Mouse (Mus musculus): ENCODE measurements around the gene Msantd4. TPM values are rescaled to one million over a fixed set of nuclear protein-coding genes. Genes with fewer than 3 reads are reported as not detected.
"Not testable (repeated sequence)": the region's sequence is repeated elsewhere in the genome, so short reads cannot be mapped to it uniquely, and the experiment has no call there.

Msantd4 gene
- 43.3 and 50.1 TPM in 2 replicates for polyA plus RNA-seq (2014; fragmentation: Nextera tagmentation; extraction: Ambion mirVana)

DNA sequence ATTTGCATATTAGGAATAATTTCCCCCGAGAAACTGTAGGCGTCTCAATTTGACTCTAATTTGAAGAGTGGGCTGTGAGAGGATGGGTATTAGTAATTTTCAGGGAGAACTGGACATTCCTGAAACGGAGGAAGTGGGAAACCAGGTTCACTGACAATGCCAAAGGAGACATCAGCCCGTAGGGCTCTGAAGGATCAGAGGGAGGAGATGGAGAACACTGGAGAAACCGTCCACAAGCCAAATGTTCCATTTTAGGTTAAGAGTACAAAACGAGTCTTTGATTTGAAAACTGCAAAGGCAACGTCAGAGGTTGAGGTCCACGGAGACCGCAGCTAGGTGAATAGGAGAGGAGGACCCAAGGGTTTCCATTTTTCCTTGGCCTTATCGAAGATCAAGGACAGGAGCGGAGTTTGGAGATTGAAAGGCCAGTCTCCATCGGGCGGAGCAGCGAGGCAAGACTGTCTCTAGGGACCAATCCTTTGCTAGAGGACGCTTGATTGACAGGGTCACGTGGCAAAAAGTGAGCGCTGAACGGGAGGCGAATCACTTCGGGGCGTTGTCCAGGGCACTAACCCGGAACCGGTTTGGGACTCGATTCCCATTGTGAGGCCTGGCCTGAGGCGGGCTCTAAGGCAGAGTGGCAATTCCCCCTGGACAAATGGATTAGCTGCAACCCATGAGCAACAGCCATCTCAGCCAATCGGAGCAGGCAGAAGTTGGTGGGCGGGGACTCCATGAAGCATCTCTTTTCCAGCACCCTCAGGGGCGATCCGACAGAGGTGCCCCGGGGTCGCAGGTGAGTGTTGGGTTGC, at the start of gene Msantd4:
Msantd4 (plus strand) TSS at position 735 of the 812 bp plus-strand sequence.
- peak; percentile 100 for ATAC-seq (ENCODE audit: low FRiP score, low TSS enrichment)
- peak within 1 kb of the TSS; percentile 71 for H3K9ac ChIP-seq (ENCODE audit: low read depth, low read length)
- peak within 1 kb of the TSS; percentile 5; the same call in 1 of the 2 replicates for H3K27ac ChIP-seq (ENCODE audit: low read depth, low read length)
- 0 out of 2 replicates have a peak, but pooled peaks cover 8% of the 10 kb centered on the region for H3K4me1 ChIP-seq (ENCODE audit: control insufficient read depth, insufficient read depth, low read length)
- H3K4me3 ChIP-seq (ENCODE audit: low read length) = peak within 1 kb of the TSS; percentile 80
- no peaks in the 10 kb centered on the region for H3K27me3 ChIP-seq (ENCODE audit: control insufficient read depth, insufficient read depth, low read length)
- H3K36me3 ChIP-seq (ENCODE audit: control insufficient read depth, insufficient read depth, low read length) = no peaks in the 10 kb centered on the region
- H3K9me3 ChIP-seq (ENCODE audit: control insufficient read depth, low read length) = no peaks in the 10 kb centered on the region
- 3% methylated on average over 31 of the region's 31 CpGs for WGBS
- peak within 1 kb of the TSS; percentile 60 for H3K4me2 ChIP-seq (replicated peaks; ENCODE audit: low read depth, low read length)

DNA sequence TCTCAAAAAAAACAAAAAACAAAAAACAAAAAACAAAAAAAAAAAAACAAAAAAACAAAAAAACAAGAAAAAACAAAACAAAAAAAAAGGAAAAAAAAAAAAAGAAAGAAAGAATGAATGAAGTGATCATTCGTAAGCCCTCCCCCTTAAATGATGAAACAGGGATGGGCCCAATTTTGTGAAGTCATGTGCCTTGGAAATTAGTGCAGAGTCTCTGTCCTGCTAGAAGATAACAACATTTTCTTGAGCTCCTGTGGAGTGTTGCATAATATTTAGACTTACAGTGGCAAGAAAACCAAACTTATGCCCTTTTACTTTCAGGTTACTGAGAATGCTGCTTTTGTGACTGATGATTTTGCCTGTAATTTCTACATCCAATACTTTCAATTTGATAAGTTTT, 23.2 kb upstream of the Msantd4 start:
- Histone ChIP-seq H3K27me3 (ENCODE audit: control insufficient read depth, insufficient read depth, low read length) (no peaks in the 10 kb centered on the region), H3K4me2 (replicated peaks; ENCODE audit: low read depth, low read length) (no peak overlapping the region), H3K9me3 (ENCODE audit: control insufficient read depth, low read length) (no peaks in the 10 kb centered on the region), H3K4me3 (ENCODE audit: low read length) (no peak overlapping the region), H3K36me3 (ENCODE audit: control insufficient read depth, insufficient read depth, low read length) (no peaks in the 10 kb centered on the region), H3K4me1 (ENCODE audit: control insufficient read depth, insufficient read depth, low read length) (no peaks in the 10 kb centered on the region), H3K27ac (ENCODE audit: low read depth, low read length) (no peak overlapping the region), H3K9ac (ENCODE audit: low read depth, low read length) (no peak overlapping the region)
- ATAC-seq (ENCODE audit: low FRiP score, low TSS enrichment) = no peak
- 86% methylated on average over 1 of the region's 1 CpGs for WGBS

DNA sequence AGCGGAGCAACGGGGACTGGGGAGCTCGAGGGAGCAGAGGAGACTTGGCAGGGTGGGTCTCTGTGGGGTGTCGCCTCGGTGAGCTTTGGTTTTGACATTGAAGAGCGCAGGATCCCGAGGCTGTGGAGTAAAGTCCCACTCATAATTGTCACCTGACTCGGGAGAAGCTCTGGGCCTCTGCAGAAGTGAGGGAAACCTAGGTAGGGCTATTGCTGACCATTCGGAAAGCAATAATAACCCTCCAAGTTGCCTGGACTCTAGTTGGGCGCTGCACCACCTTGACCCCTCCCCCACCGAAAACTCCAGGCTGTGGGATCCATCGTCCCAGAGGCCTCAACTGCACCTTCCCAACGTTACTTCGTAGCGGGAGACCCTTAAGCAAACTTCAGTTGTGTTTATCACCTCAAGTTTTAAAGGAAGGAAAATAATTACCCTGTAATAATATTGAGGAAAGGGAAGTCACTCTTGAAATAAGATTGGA, 318 bp downstream of the Msantd4 start:
- Histone ChIP-seq H3K4me3 (ENCODE audit: low read length) (peak overlapping the region; percentile 80), H3K27ac (ENCODE audit: low read depth, low read length) (peak overlapping the region; percentile 3; the same call in 1 of the 2 replicates), H3K36me3 (ENCODE audit: control insufficient read depth, insufficient read depth, low read length) (peaks cover 3% of the 10 kb centered on the region; the same call in 1 of the 2 replicates), H3K9me3 (ENCODE audit: control insufficient read depth, low read length) (no peaks in the 10 kb centered on the region), H3K4me2 (replicated peaks; ENCODE audit: low read depth, low read length) (peak overlapping the region; percentile 60), H3K4me1 (ENCODE audit: control insufficient read depth, insufficient read depth, low read length) (0 out of 2 replicates have a peak, but pooled peaks cover 8% of the 10 kb centered on the region), H3K9ac (ENCODE audit: low read depth, low read length) (peak overlapping the region; percentile 71), H3K27me3 (ENCODE audit: control insufficient read depth, insufficient read depth, low read length) (no peaks in the 10 kb centered on the region)
- under 1% methylated on average over 15 of the region's 15 CpGs for WGBS
- no peak for ATAC-seq (ENCODE audit: low FRiP score, low TSS enrichment)

DNA sequence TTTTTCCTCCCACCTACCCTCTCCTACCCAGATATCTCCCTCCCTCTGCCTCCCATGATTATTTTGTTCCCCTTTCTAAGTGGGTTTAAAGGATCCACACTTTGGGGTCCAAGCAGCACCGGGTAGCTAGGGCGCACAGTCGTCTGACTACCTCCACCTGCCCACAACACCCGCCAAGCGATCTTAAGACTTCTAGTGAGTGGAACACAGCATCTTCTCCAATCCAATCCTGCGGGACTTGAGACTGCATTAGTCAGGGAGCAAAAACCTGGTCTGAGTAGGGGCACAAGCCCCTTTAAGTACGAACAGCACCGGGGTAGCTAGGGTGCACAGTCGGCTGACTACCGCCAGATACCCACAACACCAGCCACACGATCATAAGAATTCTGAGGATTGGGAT, 24.4 kb downstream of the Msantd4 start:
- not testable (repeated sequence) for H3K27me3 ChIP-seq (ENCODE audit: control insufficient read depth, insufficient read depth, low read length); H3K9me3 ChIP-seq (ENCODE audit: control insufficient read depth, low read length); H3K4me1 ChIP-seq (ENCODE audit: control insufficient read depth, insufficient read depth, low read length); H3K36me3 ChIP-seq (ENCODE audit: control insufficient read depth, insufficient read depth, low read length); ATAC-seq (ENCODE audit: low FRiP score, low TSS enrichment); H3K27ac ChIP-seq (ENCODE audit: low read depth, low read length); H3K4me3 ChIP-seq (ENCODE audit: low read length); H3K4me2 ChIP-seq (replicated peaks; ENCODE audit: low read depth, low read length); H3K9ac ChIP-seq (ENCODE audit: low read depth, low read length)
- WGBS = 96% methylated on average over 11 of the region's 11 CpGs

Small RNA genes within 50 kb of the gene (microRNA-seq; reads per million reads assigned to microRNA genes)
- not detected for gene Gm23992

Other genes with a start within 250 kb of the Msantd4 start
- gene Aasdhppt, start 67.1 kb upstream of the Msantd4 start, polyA plus RNA-seq (2014; fragmentation: Nextera tagmentation; extraction: Ambion mirVana) = 37.6 and 40.7 TPM in 2 replicates
- 6.4 and 8.1 TPM in 2 replicates for gene Kbtbd3, start 66.7 kb upstream of the Msantd4 start, polyA plus RNA-seq (2014; fragmentation: Nextera tagmentation; extraction: Ambion mirVana)